Mouse (Mus musculus): ENCODE data around the gene Ralgps1.
"Not testable (repeated sequence)": the region's sequence is repeated elsewhere in the genome, so short reads cannot be mapped to it uniquely, and the experiment has no call there.

Ralgps1 gene

DNA sequence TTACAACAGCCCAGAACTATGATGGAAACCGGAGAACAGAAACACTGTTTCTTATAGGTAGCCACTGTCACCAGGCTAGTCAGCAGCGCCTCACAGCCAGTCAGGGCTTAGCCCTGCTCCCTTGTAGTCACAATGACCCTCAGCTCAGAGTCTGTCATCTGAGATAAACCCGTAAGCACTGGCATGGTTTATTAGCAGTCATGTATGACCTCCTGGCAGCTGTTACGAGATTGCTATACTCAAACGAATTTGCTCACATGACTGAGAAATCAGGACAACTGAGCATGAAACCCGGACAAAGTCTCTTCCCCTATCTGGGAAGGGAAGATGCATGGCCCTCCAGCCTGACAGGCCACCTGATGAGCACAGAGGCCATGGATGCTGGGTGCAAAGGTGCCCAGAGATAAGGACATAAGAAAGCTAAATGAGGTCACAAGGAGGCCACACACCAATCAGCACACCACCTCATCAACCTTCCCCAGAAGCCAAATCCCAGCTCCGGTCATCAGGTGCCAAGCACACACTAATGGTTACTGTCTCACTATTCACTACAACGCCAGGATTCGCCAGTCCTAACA lies 10.1 kb downstream of the Ralgps1 start:
- no peak for DNase-seq (ENCODE audit: low read depth, low spot score)

DNA sequence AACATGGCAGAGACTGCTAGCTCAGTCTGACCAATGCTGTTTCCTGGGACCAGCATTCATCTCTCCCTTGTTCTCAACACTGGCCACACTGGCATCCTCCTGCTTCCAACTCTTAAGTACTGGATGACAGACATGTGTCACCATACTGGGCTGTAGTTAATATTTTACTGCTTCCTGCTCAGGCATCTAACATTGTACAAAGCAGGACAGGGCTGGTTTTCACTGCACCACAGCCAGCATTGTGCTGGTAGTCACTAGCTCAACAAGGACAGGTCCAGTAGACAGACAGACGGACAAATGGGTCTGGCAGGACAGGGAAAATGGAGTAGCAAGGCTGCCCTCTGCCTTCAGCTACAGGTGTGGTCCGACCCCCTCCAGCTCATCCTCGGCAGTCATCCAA lies 10.7 kb downstream of the Ralgps1 start:
- DNase-seq (ENCODE audit: low read depth, low spot score) = no peak

- DNase-seq (ENCODE audit: low read depth, low spot score) = no peak
Observed at GRCm38 (mm10) chr2:33359184-33359583, 12.1 kb downstream of the Ralgps1 start.

GRCm38 (mm10) chr2:33357250-33357838 lies 13.9 kb downstream of the Ralgps1 start:
- no peak for DNase-seq (ENCODE audit: low read depth, low spot score)

GRCm38 (mm10) chr2:33355558-33355957 lies 15.7 kb downstream of the Ralgps1 start:
- DNase-seq (ENCODE audit: low read depth, low spot score) = no peak

DNA sequence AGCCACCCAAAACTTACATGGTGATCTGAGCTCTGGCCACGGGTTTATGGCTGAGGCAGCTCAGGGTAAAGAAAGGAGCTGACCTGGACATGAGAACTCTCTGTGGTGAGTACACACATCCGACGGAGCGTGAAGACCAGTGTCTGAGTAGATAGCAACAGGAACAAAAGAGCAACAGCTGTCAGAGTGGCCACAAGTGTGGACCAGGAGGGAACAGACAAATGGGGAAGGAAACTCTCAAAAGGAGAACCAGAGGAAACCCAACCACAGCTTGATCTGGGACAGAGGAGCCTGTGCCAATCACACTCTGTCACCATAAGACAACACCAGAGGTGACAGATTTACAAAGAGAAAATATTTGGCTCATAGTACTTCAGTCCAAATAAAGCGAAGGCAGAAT lies 17.9 kb downstream of the Ralgps1 start:
- no peak for DNase-seq (ENCODE audit: low read depth, low spot score)

- no peak for DNase-seq (ENCODE audit: low read depth, low spot score)
Observed at GRCm38 (mm10) chr2:33351449-33351848, 19.8 kb downstream of the Ralgps1 start.

- DNase-seq (ENCODE audit: low read depth, low spot score) = no peak
Observed at GRCm38 (mm10) chr2:33350921-33351320, 20.4 kb downstream of the Ralgps1 start.

- DNase-seq (ENCODE audit: low read depth, low spot score) = no peak
Observed at GRCm38 (mm10) chr2:33349581-33349980, 21.7 kb downstream of the Ralgps1 start.

- DNase-seq (ENCODE audit: low read depth, low spot score) = no peak
Observed at GRCm38 (mm10) chr2:33349081-33349480, 22.2 kb downstream of the Ralgps1 start.

DNA sequence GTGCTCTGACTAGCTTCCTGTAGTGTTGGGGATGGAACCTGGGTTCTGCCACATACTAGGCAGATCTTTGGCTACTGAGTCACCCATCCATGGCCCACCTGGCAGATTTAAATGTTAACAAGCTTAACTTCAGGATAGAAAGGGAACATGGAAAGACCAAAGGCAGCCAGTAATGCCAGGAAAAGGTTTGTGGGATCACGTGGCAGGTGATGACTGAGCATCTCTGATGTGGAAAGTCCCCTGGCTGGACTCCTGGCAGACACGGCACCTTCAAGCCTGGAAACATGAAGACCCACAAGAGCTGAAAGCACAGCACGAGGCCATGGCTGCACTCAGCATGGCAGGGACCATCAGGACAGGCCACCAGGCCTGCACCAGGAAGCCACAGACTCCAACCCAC lies 23.0 kb downstream of the Ralgps1 start:
- no peak for DNase-seq (ENCODE audit: low read depth, low spot score)

DNA sequence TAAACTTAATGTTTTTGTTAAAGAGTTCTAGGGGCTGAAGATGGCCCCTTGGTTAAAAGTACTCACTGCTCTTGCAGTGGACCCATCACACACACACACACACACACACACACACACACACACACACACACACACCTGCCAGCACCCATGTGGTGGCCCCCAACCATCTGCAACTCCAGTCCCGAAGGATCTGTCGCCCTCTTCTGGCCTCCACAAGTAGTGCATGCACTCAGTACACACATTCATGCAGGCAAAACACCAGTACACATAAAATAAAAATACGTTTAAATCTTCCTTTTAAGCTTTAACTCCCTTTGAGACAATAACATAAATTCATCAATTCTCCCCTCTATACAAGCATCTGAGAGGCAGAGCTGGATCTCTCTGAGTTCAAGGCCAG lies 23.7 kb downstream of the Ralgps1 start:
- DNase-seq (ENCODE audit: low read depth, low spot score) = no peak

DNA sequence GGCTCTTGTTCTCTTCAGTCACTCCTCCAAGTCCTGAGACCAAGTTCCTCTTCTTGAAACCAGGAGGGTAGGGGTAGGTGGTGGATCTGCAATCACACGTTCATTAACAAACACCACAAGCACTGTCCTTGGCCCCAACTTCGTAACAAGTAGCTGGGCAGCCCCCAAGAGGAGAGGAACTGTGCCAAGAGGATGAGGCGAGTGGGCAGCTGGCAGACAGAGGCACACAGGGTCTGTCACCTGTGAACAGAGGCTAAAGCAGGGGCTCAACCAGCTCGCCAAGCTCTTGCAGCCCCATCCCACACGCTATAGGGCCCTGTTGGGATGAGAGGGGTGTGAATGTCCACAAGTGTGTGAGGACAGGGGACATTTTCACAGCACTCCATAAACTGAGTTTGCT lies 24.5 kb downstream of the Ralgps1 start:
- DNase-seq (ENCODE audit: low read depth, low spot score) = no peak

DNA sequence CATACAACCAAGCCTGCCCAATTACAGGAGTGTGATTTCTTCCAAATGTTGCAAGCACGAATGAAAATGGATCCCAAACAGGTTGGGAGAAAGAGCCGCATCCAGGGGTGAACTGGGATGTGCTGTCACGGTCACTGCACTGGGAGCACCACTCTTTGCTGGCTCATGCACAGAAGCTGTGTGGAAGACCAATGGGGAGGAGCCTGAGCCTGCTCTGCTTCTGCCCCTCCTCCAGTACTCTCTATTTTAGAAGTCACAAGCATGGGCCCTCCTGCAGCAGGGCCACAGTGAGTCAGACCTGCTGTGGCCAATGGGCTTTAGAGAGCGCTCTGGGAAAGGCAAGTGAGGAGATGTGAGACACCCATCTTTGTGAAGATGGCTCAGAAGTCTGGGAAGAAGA lies 25.3 kb downstream of the Ralgps1 start:
- no peak for DNase-seq (ENCODE audit: low read depth, low spot score)

DNA sequence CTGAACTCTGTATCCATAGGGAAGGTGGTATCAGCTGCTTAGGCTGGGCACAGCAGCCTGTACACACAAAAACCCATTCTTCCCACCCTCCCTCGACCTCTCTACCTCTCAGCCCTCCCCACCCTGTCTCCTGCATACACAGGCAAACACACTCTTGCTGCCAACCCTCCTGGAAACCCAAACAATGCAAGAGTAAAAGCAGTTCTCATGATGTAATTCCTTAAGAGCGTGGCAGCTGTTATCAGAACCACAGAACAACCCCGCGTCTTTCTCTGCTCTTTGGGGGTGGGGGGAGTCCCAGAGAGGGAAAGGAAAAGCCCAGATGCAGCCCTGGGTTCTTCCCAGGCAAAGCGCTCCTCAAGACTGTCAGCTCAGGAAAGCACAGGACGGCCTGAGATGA lies 25.8 kb downstream of the Ralgps1 start:
- DNase-seq (ENCODE audit: low read depth, low spot score) = no peak

DNA sequence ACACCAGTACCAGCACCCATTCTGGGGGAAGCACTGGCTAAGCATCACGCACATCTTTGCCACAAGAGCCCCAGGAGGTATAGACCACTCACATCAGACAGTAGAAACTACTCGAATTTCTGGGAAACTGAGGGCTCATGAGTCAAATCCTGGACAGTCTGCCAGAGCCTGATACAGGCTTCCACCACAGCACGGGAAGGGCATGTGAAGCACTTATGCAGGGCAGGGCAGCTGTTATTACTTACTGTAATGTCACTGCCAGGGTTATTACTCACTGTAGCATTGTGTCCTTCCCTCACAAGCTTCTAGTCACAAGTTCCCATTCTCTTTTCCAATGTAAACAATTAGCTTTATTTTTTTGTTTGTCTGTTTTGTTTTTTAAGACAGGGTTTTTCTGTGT lies 27.9 kb downstream of the Ralgps1 start:
- no peak for DNase-seq (ENCODE audit: low read depth, low spot score)

GRCm38 (mm10) chr2:33342148-33342547 lies 29.1 kb downstream of the Ralgps1 start:
- DNase-seq (ENCODE audit: low read depth, low spot score) = no peak

DNA sequence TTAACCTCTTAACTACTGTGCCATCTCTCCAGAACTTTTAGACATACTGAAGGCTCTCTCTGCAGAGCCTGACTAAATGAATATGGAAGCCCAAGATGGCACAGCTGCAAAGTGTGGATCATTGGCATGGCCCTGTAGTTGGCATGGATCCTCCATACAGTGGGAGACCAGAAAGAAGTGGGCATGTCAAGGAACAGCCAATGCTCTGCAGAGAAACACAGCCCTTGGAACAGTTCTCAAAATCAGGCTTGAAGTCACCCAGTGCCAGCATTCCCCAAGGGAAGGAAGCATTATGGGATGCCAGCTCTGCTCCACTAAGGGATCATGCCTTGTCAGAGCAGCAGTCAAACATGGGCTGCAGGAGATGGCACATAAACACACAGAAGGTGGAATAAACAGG lies 35.5 kb downstream of the Ralgps1 start:
- DNase-seq (ENCODE audit: low read depth, low spot score) = no peak

DNA sequence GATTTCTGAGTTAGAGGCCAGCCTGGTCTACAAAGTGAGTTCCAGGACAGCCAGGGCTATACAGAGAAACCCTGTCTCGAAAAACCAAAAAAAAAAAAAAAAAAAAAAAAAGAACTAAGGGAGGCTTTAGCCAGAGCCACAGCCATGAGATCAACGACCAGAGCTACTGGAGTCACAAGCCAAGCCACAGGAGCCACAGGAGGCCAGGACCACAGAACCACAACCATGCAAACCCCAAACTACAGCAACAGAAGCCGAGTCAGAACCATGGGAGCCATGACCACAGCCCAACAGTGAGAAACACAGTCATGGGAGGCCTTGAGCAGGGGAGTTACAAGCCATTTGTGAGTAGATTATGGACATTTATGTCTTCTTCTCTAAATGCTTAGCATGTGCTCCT lies 41.7 kb downstream of the Ralgps1 start:
- no peak for DNase-seq (ENCODE audit: low read depth, low spot score)

DNA sequence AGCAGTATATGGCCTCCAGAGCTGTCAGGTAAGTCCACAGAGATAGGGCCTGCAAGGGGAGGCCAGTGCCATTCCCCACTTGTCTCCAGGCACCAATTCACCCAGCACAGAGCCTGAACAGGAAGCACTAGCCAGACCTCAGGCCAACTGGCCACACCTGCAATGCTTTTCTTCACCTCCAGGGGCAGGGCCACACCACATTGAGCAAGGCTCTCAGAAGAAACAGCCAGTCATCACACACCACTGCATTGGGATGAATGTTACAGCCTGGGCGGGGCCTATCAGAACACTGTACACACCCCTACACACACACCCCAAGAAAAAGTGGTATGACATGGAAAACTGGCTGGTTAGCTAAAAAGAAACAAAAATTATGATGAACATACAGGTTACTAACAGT lies 42.3 kb downstream of the Ralgps1 start:
- DNase-seq (ENCODE audit: low read depth, low spot score) = peak; percentile 31

- DNase-seq (ENCODE audit: low read depth, low spot score) = no peak
Observed at GRCm38 (mm10) chr2:33325359-33325758, 45.9 kb downstream of the Ralgps1 start.

DNA sequence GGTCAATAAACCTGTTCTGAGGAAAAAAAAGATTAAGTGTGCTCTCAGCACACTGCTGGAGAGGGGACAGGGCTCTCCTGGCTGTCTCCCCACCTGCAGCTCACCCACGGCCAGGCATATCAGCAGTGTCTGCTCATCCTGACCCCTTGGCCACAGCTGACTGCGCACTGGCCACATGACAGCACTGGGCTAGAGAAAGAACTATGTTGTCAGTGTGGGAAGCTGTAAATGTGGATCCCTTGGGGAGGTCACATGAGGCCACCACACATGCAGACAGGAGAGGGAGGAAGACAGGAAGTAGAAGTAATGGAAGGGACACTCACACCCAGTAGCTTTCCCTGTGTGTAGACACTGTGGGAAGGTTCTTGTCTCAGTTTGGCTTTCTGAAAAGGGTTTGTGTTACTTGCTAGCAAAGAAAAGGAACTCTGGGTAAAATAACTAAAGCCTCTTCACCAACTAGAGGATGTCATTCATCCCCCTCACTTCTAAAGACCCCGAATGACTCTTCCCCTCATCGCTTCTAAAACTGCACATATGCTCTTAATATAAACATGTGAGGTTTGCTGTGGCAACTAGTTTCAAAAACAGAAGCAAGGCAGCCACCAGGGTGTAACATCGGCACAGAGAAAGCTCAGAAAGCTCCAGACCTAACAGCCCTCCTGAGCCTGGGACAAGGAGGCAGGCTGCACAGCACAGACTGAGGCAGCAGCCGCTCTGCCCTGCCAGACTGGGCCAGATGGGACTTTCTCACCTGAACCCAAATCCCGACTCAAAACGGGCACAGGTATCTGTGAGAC lies 47.3 kb downstream of the Ralgps1 start:
- DNase-seq (ENCODE audit: low read depth, low spot score) = no peak

- not testable (repeated sequence) for DNase-seq (ENCODE audit: low read depth, low spot score)
Observed at GRCm38 (mm10) chr2:33323043-33323625, 48.2 kb downstream of the Ralgps1 start.

Measured in WW6 (cell line).